In genomic region chr2:60436802-60437201, GRCm38 (mm10) we compare ENCODE assay signal across 23 mouse cellular contexts. TPM values are rescaled to one million over a fixed set of nuclear protein-coding genes. Genes with fewer than 3 reads are reported as not detected.
A peak's percentile ranks its signal among the peaks of the same experiment; 100 is the strongest.
DNase-seq lines count a peak whose midpoint lies in the region; ATAC-seq lines count a peak whose summit lies in the region.
"Had no signal": no experiment of that assay in that cellular context is flagged by ENCODE, and none has a peak within 500 bp of the region (broad histone marks: within the 10 kb centered on the region; RNA-seq: fewer than 3 reads in every experiment).

No protein-coding gene starts in this region.

- WGBS in kidney, embryonic 14.5 days = 19% methylated on average over 5 of the region's 5 CpGs
- 23% methylated on average over 5 of the region's 5 CpGs for whole genome bisulfite sequencing in kidney, embryonic 16.5 days

- H3K36me3 ChIP-seq in kidney, embryonic 14.5 days (ENCODE audit: control insufficient read depth, insufficient read depth, low read length) = no peaks in the 10 kb centered on the region
- H3K36me3 ChIP-seq in kidney, embryonic 16.5 days (ENCODE audit: insufficient read depth, low read length) = no peaks in the 10 kb centered on the region
- H3K36me3 ChIP-seq: embryonic facial prominence, embryonic 10.5 days; embryonic facial prominence, embryonic 12.5 days; forebrain, embryonic 15.5 days; G1E had no signal

- DNase-seq in kidney, postnatal 14 days = no peak
- DNase-seq in kidney, adult 8-10 months = no peak
- DNase-seq in mesoderm, embryonic 11.5 days (ENCODE audit: low read depth, low spot score) = peak; percentile 50
- DNase-seq: adrenal gland, adult 8-10 months; adrenal gland, postnatal 14 days; adrenal gland, postnatal 36 days; B cell, adult 2 months; cerebellum, adult 11-12 months; cerebellum, adult 2 months; cerebellum, adult 9-10 months; cerebellum, postnatal 10 days; cerebellum, postnatal 25 days had no signal

- H3K4me1 ChIP-seq in kidney, embryonic 14.5 days (ENCODE audit: control insufficient read depth, insufficient read depth, low read length) = no peaks in the 10 kb centered on the region
- no peaks in the 10 kb centered on the region; the same call in 1 of the 2 replicates for H3K4me1 ChIP-seq in kidney, embryonic 16.5 days (ENCODE audit: insufficient read depth, low read length)
- H3K4me1 ChIP-seq: embryonic facial prominence, embryonic 12.5 days; forebrain, embryonic 13.5 days; forebrain, embryonic 15.5 days had no signal

- no peaks in the 10 kb centered on the region for H3K9me3 ChIP-seq in kidney, embryonic 14.5 days (ENCODE audit: control insufficient read depth, low read length)
- H3K9me3 ChIP-seq in kidney, embryonic 16.5 days (ENCODE audit: low read length) = no peaks in the 10 kb centered on the region
- H3K9me3 ChIP-seq: embryonic facial prominence, embryonic 10.5 days; embryonic facial prominence, embryonic 12.5 days; forebrain, embryonic 13.5 days; forebrain, embryonic 15.5 days; G1E had no signal

- H3K4me2 ChIP-seq in kidney, embryonic 14.5 days (replicated peaks; ENCODE audit: low read depth, low read length) = no peak overlapping the region
- H3K4me2 ChIP-seq in kidney, embryonic 16.5 days (replicated peaks; ENCODE audit: low read depth, low read length) = no peak overlapping the region
- H3K4me2 ChIP-seq: embryonic facial prominence, embryonic 12.5 days; forebrain, embryonic 13.5 days; forebrain, embryonic 15.5 days had no signal

- no peak overlapping the region for H3K9ac ChIP-seq in kidney, embryonic 14.5 days (ENCODE audit: low read depth, low read length)
- H3K9ac ChIP-seq in kidney, embryonic 16.5 days (replicated peaks; ENCODE audit: low read length) = no peak overlapping the region
- H3K9ac ChIP-seq: embryonic facial prominence, embryonic 12.5 days; forebrain, embryonic 13.5 days; forebrain, embryonic 15.5 days had no signal

- peak; percentile 87 for ATAC-seq in kidney, embryonic 14.5 days (ENCODE audit: low FRiP score, low TSS enrichment)
- peak; percentile 86; the same call in 1 of the 2 replicates for ATAC-seq in kidney, embryonic 16.5 days (ENCODE audit: low FRiP score, low TSS enrichment)
- ATAC-seq: activated CD4-positive, CD25-positive, alpha-beta regulatory T cell, adult 4 months; CD4-positive, CD25-positive, alpha-beta regulatory T cell, adult 4 months; forebrain, embryonic 13.5 days; forebrain, embryonic 15.5 days; Patski had no signal

- H3K27me3 ChIP-seq in kidney, embryonic 14.5 days (ENCODE audit: control insufficient read depth, insufficient read depth, low read length) = no peaks in the 10 kb centered on the region
- no peaks in the 10 kb centered on the region for H3K27me3 ChIP-seq in kidney, embryonic 16.5 days (ENCODE audit: insufficient read depth, low read length)
- H3K27me3 ChIP-seq: CH12.LX; embryonic facial prominence, embryonic 12.5 days; forebrain, embryonic 13.5 days; forebrain, embryonic 15.5 days; Patski had no signal

- no peak overlapping the region for H3K4me3 ChIP-seq in kidney, embryonic 14.5 days (ENCODE audit: low read length)
- no peak overlapping the region for H3K4me3 ChIP-seq in kidney, embryonic 16.5 days (ENCODE audit: low read length)
- H3K4me3 ChIP-seq: embryonic facial prominence, embryonic 10.5 days; embryonic facial prominence, embryonic 12.5 days; forebrain, embryonic 13.5 days; forebrain, embryonic 15.5 days had no signal

- H3K27ac ChIP-seq in kidney, embryonic 14.5 days (ENCODE audit: low read depth, low read length) = no peak overlapping the region
- no peak overlapping the region for H3K27ac ChIP-seq in kidney, embryonic 16.5 days (ENCODE audit: low read length)
- H3K27ac ChIP-seq: embryonic facial prominence, embryonic 10.5 days; embryonic facial prominence, embryonic 12.5 days; forebrain, embryonic 13.5 days; forebrain, embryonic 15.5 days had no signal

RNA-seq across cellular contexts. Expression of gene Ly75, which starts 53.7 kb away (rescaled TPM):
- 1.8 and 4.5 TPM in 2 replicates for polyA plus RNA-seq in kidney, embryonic 14.5 days (2014; fragmentation: Nextera tagmentation; extraction: Ambion mirVana)
- polyA plus RNA-seq in kidney, embryonic 16.5 days (2015; fragmentation: Nextera tagmentation; extraction: Ambion mirVana) = 2.7 and 3.0 TPM in 2 replicates
